Mouse (Mus musculus): Measurements from ENCODE around the gene Rabggta.

The Rabggta gene

GRCm38 (mm10) chr14:55716884-55717283 lies 5.2 kb downstream of the Rabggta start:
- TF ChIP-seq GATA4 (IDR thresholded peaks at IDR 0.05; ENCODE audit: insufficient replicate concordance, low read length): no peak

- no peak for TF ChIP-seq GATA4 (IDR thresholded peaks at IDR 0.05; ENCODE audit: insufficient replicate concordance, low read length)
Measured at GRCm38 (mm10) chr14:55716271-55716670, 5.8 kb downstream of the Rabggta start.

GRCm38 (mm10) chr14:55714893-55715292 lies 7.2 kb downstream of the Rabggta start:
- TF ChIP-seq GATA4 (IDR thresholded peaks at IDR 0.05; ENCODE audit: insufficient replicate concordance, low read length): no peak

- no peak for TF ChIP-seq GATA4 (IDR thresholded peaks at IDR 0.05; ENCODE audit: insufficient replicate concordance, low read length)
Measured at GRCm38 (mm10) chr14:55713729-55714122, 8.3 kb downstream of the Rabggta start, which contains the start of gene Tgm1. Gene Tgm1, minus strand, starts transcription at chr14:55713926.

- no peak for TF ChIP-seq GATA4 (IDR thresholded peaks at IDR 0.05; ENCODE audit: insufficient replicate concordance, low read length)
Measured at GRCm38 (mm10) chr14:55713007-55713728, 8.9 kb downstream of the Rabggta start.

DNA sequence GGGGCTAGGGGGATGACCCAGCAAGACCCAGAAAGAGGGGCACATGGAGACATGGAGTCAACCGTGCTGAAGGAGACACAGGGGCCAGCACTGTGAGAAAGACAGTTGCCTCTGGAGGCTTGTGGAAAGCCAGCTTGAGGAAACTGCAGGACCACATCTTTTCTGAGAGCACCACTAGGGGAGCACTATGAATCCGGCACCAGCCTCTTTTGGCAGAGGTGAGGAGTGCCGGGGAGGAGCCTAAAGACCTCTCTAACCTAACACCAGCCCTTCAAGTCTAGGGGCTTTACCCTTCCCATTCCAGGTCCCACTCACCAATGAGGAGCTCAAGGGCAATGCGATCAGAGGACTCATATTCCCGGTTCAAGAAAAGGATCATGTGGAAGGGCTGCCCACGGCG lies 10.3 kb downstream of the Rabggta start:
- TF ChIP-seq GATA4 (IDR thresholded peaks at IDR 0.05; ENCODE audit: insufficient replicate concordance, low read length): no peak

- no peak for TF ChIP-seq GATA4 (IDR thresholded peaks at IDR 0.05; ENCODE audit: insufficient replicate concordance, low read length)
Measured at GRCm38 (mm10) chr14:55709509-55709908, 12.6 kb downstream of the Rabggta start.

- no peak for TF ChIP-seq GATA4 (IDR thresholded peaks at IDR 0.05; ENCODE audit: insufficient replicate concordance, low read length)
Measured at GRCm38 (mm10) chr14:55707397-55707796, 14.7 kb downstream of the Rabggta start.

DNA sequence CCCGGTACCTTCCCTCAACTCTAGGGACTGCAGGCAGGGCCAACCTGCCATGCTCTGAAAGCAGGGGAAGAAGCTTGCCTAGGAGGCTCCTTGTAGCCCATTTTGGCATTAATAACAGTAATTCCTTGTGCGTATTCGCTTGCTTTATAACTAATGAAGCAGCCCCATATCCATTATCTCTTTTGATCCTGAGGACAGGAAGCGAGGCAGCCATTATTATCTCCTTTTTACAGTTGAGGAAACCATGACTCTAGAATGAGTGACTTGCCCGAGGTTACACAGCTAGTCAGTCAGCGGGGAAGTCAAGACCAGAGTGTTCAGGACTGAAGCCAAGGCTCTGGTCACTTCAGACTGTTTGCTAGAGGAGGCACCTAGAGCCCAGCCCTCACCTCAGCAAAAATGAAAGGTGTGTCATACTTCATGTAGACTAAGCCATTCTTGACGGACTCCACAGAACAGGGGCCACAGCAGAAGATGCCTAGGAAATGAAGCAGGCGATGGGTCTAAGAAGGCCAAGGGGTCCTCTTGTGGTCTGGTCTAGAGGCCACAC lies 15.9 kb downstream of the Rabggta start:
- no peak for TF ChIP-seq GATA4 (IDR thresholded peaks at IDR 0.05; ENCODE audit: insufficient replicate concordance, low read length)

DNA sequence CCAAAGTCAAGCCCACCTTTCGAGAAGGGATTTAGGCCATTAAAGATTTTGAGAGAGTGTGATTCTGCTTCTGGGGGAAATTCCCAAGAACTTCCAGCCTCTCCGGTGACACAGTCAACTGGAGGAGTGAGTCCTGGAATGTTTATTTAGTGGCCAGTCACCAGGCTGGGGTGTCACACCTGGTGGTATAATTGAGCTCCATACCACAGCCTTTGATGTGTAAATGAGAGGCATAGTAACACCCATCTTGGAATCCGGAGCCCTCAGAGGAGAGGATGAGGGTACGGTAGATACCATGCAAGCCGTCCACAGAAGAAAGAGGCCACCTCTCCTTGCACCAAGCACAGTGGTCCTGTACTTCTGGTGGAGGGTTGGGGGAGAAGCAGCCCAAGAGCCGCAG lies 19.3 kb downstream of the Rabggta start:
- TF ChIP-seq GATA4 (IDR thresholded peaks at IDR 0.05; ENCODE audit: insufficient replicate concordance, low read length): no peak

- no peak for TF ChIP-seq GATA4 (IDR thresholded peaks at IDR 0.05; ENCODE audit: insufficient replicate concordance, low read length)
Measured at GRCm38 (mm10) chr14:55701131-55701530, 20.9 kb downstream of the Rabggta start.

- TF ChIP-seq GATA4 (IDR thresholded peaks at IDR 0.05; ENCODE audit: insufficient replicate concordance, low read length): no peak
Measured at GRCm38 (mm10) chr14:55697226-55697625, 24.8 kb downstream of the Rabggta start.

GRCm38 (mm10) chr14:55689433-55689832 lies 32.6 kb downstream of the Rabggta start:
- TF ChIP-seq GATA4 (IDR thresholded peaks at IDR 0.05; ENCODE audit: insufficient replicate concordance, low read length): no peak

GRCm38 (mm10) chr14:55682118-55682493 lies 40.0 kb downstream of the Rabggta start:
- no peak for TF ChIP-seq GATA4 (IDR thresholded peaks at IDR 0.05; ENCODE audit: insufficient replicate concordance, low read length)

DNA sequence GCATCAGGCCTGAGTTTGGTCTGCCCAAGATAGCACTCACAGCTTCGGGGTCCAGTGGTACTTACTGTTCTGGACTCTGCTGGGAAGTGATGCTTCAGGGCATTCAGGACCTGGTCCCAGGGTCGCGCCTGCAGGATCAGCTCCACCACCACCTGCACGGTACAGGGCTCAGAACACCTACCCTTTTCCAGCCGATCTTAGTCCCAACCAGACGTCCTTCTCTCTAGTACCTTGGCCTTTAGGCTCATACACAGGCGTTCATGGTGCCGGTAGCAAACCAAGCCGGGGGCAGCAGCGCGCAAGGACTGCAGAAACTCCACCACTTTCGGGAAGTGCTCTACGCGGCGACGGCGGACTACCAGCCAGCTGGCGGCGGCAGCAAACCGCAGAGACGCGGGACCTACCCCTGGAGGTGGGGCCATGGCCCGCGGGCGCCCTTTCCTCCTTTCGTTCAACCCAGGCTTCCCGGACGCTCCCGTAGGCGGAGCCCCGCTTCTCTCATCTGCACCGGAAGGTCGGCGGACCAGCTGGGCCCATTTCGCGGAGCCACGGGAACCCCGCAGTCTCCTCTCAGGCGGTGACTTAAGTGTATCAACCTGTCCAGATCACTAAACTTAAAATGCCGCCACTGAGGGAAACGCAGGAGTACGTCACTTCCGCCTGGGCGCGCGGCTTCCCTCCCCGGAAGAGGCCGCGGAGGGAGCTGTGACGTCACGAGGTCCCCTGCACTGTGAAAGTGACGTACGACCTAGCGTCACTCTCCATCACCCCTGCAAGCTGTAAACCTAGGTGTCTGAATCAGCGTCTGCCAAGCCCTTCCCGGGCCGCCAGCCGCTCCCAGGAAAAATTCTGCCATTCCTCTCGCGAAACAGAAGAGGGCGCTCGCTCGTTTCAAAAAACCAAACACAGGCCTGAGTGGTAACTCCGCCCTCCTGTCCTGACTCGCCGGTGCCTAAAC lies 40.6 kb downstream of the Rabggta start, which contains the start of gene Tinf2:
Gene Tinf2, minus strand, starts transcription at position 661 of the 958 bp plus-strand sequence.
- no peak for TF ChIP-seq GATA4 (IDR thresholded peaks at IDR 0.05; ENCODE audit: insufficient replicate concordance, low read length)

DNA sequence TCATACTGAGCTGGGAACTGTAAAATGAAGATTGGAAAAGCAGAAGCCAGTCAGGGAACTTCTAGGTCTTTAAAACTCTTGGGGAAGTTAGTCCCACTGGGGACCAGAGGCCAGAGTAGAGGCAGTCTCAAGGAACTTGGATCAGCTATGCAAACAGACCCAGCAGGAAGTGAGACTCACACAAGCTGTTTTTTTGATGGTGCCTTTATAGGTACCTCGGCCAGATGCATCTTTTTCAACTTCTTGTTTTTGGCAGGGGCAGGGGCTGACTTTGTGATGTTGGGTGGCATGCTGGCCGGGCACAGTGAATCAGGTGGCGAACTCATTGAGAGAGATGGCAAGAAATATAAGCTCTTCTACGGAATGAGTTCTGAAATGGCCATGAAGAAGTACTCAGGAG lies 44.4 kb downstream of the Rabggta start:
- no peak for TF ChIP-seq GATA4 (IDR thresholded peaks at IDR 0.05; ENCODE audit: insufficient replicate concordance, low read length)
